Mouse (Mus musculus) liver, adult 2 months (tissue): Measurements from ENCODE around the gene Egln2.

Experiments
- CTCF ChIP-seq: fragments of 200-500 bp; IDR thresholded peaks from 2 replicates; pipeline ENCODE4 v1.5.1; 2011; ENCODE audit warnings: low read depth, low read length, control low read depth
- POLR2A ChIP-seq: fragments of 200-500 bp; IDR thresholded peaks from 2 replicates; pipeline ENCODE4 v1.6.1; 2011; ENCODE audit warnings: low read length, control low read depth; ENCODE audit not compliant: insufficient read depth; ENCODE audit errors: extremely low read depth

DNA sequence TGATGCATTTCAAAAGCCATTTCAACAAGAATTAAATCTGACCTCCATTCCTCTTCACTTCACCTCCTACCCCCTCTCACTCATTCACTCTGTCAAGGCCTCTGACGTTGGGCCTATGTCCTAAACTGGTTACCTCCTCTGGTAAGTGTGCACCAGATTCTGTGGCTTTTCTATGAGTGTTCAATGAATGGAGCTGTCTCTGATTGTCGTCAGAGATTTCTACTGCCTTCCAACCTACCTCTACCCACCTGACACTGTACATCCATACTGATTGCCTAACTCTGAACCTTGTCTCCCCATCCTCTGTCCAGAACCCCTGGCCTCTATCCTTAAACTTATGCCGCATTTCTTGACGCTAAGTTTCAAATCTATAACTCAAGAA lies 11.3 kb upstream of the Egln2 start:
- no peak for TF ChIP-seq POLR2A
- no peak for TF ChIP-seq CTCF
